Mouse (Mus musculus) monocyte, adult 59 days (primary cell): ENCODE measurements around the gene Msrb2. TPM values are rescaled to one million over a fixed set of nuclear protein-coding genes. Genes with fewer than 3 reads are reported as not detected.

Experiments used
- total RNA-seq, 2 experiments: library from RNA; stranded (reverse); gene quantifications; one replicate each; pipeline ENCODE4 v1.2.4; 2023

Gene Msrb2
- total RNA-seq: 1 to 10 TPM; 3.9 to 4.0 TPM

GRCm38 (mm10) chr2:19371390-19372158 lies at the start of gene Msrb2:
Msrb2 (plus strand) TSS chr2:19371440.

Other genes starting within 250 kb of the Msrb2 start
- 1 to 10 TPM; 1.2 to 1.6 TPM for gene Armc3, start 172.1 kb upstream of the Msrb2 start, total RNA-seq
- not detected for gene Ptf1a, start 74.2 kb downstream of the Msrb2 start, total RNA-seq
- not detected for gene 4921504E06Rik, start 182.5 kb downstream of the Msrb2 start, total RNA-seq